Mouse (Mus musculus): Measurements from ENCODE around the gene Fermt1.

DNA sequence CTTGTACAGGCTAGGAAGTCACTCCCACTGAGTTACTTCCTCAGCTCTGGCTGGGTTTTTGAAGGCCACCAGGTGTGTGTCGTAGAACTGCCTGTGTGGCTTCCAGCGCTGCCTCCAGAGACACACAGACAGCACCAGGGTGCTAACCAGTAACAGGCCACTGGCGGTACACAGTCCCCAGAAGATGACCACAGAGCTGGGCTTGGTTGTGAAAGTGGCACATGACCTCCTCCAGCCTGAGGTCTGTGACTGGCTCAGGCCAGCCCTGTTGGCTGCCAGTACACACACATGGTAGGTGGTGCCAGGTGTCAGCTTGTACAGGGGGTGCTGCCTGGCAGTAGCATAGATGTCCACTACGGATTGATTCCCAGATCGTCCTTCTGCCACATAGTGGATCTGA, 76.0 kb downstream of the Fermt1 start:
- no peak for TF ChIP-seq CTCF (IDR thresholded peaks at IDR 0.05)
- no peak for TF ChIP-seq POLR2A (IDR thresholded peaks at IDR 0.05; ENCODE audit: insufficient read depth, low read depth, low read length)

Measured in heart, adult 2 months (tissue).